Mouse (Mus musculus) embryonic fibroblast, embryonic 13.5 days (primary cell): ENCODE data around the gene Csf1.

Experiments
- CTCF ChIP-seq: IDR thresholded peaks from 2 replicates; pipeline ENCODE4 v1.5.1; 2011; ENCODE audit warnings: mild to moderate bottlenecking, control low read depth, low read length, moderate library complexity, borderline replicate concordance; ENCODE audit not compliant: insufficient read depth
- POLR2A ChIP-seq: IDR thresholded peaks from 2 replicates; pipeline ENCODE4 v1.6.1; 2011; ENCODE audit warnings: low read depth, mild to moderate bottlenecking, control low read depth, low read length, moderate library complexity

DNA sequence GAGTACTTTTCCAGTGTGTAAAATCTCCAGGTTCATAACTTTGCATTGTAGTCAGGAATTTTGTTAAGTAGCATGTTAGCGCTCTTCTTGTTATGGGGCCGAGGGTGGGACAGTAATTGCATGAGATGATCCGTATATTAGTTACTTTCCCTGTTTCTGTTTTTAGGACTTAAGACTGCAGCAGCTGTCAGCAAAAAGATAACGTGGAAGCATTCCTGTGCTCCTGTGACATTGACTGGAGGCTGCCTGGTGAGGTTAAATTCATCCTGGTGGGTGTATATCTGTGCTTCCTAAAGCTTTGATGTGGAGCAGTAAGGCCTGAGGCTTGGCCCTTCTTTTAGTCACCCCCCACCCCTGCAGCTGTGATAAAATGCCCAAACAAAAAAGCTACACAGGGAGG lies 25.3 kb upstream of the Csf1 start:
- no peak for TF ChIP-seq POLR2A
- TF ChIP-seq CTCF: no peak
